Mouse (Mus musculus) small intestine, adult 2 months (tissue): ENCODE measurements around the gene Chsy1. TPM values are rescaled to one million over a fixed set of nuclear protein-coding genes. Genes with fewer than 3 reads are reported as not detected.

Source experiments
- H3K27ac ChIP-seq: fragments of 200-500 bp; 2 replicates; pipeline ENCODE4 v1.5.1; 2012; ENCODE audit warnings: low read depth, low read length, control low read depth, inconsistent platforms; ENCODE audit not compliant: insufficient read depth
- H3K27me3 ChIP-seq: fragments of 200-500 bp; 2 replicates; pipeline ENCODE4 v1.6.1; 2012; ENCODE audit warnings: mild to moderate bottlenecking, moderate library complexity, low read length, inconsistent platforms; ENCODE audit not compliant: control insufficient read depth, insufficient read depth
- H3K36me3 ChIP-seq: fragments of 200-500 bp; 2 replicates; pipeline ENCODE4 v1.6.1; 2012; ENCODE audit warnings: mild to moderate bottlenecking, low read length, control low read depth, inconsistent platforms; ENCODE audit not compliant: control insufficient read depth, insufficient read depth
- H3K4me1 ChIP-seq: fragments of 200-500 bp; 2 replicates; pipeline ENCODE4 v1.6.1; 2012; ENCODE audit warnings: low read length, inconsistent platforms, mixed read lengths; ENCODE audit not compliant: control insufficient read depth, insufficient read depth, insufficient read length
- H3K4me3 ChIP-seq: fragments of 200-500 bp; 2 replicates; pipeline ENCODE4 v1.5.1; 2012; ENCODE audit warnings: low read depth, mild to moderate bottlenecking, control low read depth, inconsistent platforms, low read length, moderate library complexity
- CTCF ChIP-seq: fragments of 200-500 bp; IDR thresholded peaks from 2 replicates; pipeline ENCODE4 v1.5.1; 2012; ENCODE audit warnings: low read depth, mild to moderate bottlenecking, control low read depth, inconsistent platforms, low read length, moderate library complexity, mixed read lengths; ENCODE audit not compliant: insufficient replicate concordance, insufficient read length; ENCODE audit errors: extremely low read depth
- POLR2A ChIP-seq: fragments of 200-500 bp; IDR thresholded peaks from 2 replicates; pipeline ENCODE4 v1.6.1; 2012; ENCODE audit warnings: low read depth, mild to moderate bottlenecking, control low read depth, inconsistent platforms, low read length, moderate library complexity
- WGBS: fragments of 180-500 bp; shearing (Covaris S2); methylation state at CpG from one replicate; pipeline ENCODE4 v1.1.7; 2018; 5-methylcytosine and 5-hydroxymethylcytosine counted together
- polyA plus RNA-seq: library from polyadenylated mRNA; depleted of rRNA; stranded (reverse); fragments of >200 nt; gene quantifications from 2 replicates; pipeline ENCODE4 v1.2.3, GENCODE M21; 2012; rRNA removed

Gene Chsy1
- polyA plus RNA-seq, 1 experiment = 1.4 TPM

GRCm38 (mm10) chr7:66219794-66220227 lies 110.5 kb downstream of the Chsy1 start:
- no peak for TF ChIP-seq CTCF
- TF ChIP-seq POLR2A = no peak
- Histone ChIP-seq H3K36me3 (no peaks in the 10 kb centered on the region), H3K4me3 (no peak overlapping the region), H3K27ac (no peak overlapping the region), H3K27me3 (no peaks in the 10 kb centered on the region), H3K4me1 (peaks cover 13% of the 10 kb centered on the region)
- WGBS = 53% methylated on average over 4 of the region's 4 CpGs

GRCm38 (mm10) chr7:66222621-66223091 lies 113.3 kb downstream of the Chsy1 start:
- Histone ChIP-seq H3K4me3 (no peak overlapping the region), H3K4me1 (peaks cover 6% of the 10 kb centered on the region), H3K27me3 (no peaks in the 10 kb centered on the region), H3K36me3 (no peaks in the 10 kb centered on the region), H3K27ac (no peak overlapping the region)
- 62% methylated on average over 8 of the region's 8 CpGs for WGBS
- TF ChIP-seq CTCF (no peak), POLR2A (no peak)

Other genes starting within 250 kb of the Chsy1 start
- 11.6 TPM in 2 replicates for gene Pcsk6, start 247.8 kb upstream of the Chsy1 start, polyA plus RNA-seq
- not detected in 2 replicates for gene Gm45213, start 65.9 kb upstream of the Chsy1 start, polyA plus RNA-seq
- gene Snrpa1, start 50.5 kb upstream of the Chsy1 start, polyA plus RNA-seq = 2.2 and 4.7 TPM in 2 replicates
- gene Selenos, start 29.9 kb upstream of the Chsy1 start, polyA plus RNA-seq = 107 and 123 TPM in 2 replicates